Mouse (Mus musculus) T-helper 2 cell (primary cell): ENCODE data around the gene Pyroxd1.

Experiments used
- in situ Hi-C: fragments of 300-600 bp; cut with MboI, MseI; formaldehyde crosslinking; loops from one replicate; pipeline ENCODE4 v1.15.1; 2025; ENCODE audit warnings: high pct_unique_total_duplicates

The Pyroxd1 gene

GRCm38 (mm10) chr6:142369568-142369967, 24.1 kb downstream of the Pyroxd1 start:
- in situ Hi-C loops: no loop called here

- in situ Hi-C loops: loop anchor here (5.0 kb wide), 1 partner anchor 35 kb away; the partner anchor contains the start of gene Spx
Observed at GRCm38 (mm10) chr6:142377081-142377480, 31.6 kb downstream of the Pyroxd1 start.

- in situ Hi-C loops: loop anchor here (5.0 kb wide), 1 partner anchor 34 kb away; the partner anchor contains the start of gene Spx
Observed at GRCm38 (mm10) chr6:142378576-142379330, 33.3 kb downstream of the Pyroxd1 start.

DNA sequence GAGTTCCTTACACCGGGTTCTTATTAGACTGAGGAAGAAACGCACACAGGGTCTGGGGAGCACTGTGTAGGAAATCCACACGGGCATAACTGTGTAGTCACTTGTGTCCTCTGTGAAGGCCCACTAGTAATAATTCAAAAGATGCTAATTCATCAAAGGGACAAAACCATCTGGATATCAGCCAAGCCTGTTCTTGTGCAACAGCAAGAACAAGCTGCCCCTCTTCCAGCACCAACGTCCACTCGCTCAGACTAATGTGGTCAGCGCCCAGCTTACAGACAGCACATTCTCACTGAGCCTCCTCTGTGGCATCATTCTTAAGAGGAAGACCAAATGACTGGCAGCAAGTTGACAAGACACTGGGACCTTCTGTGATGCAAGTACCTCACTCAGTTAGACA, 34.5 kb downstream of the Pyroxd1 start:
- in situ Hi-C loops: loop anchor here (5.0 kb wide), 1 partner anchor 32 kb away; the partner anchor contains the start of gene Spx

- in situ Hi-C loops: no loop called here
Observed at GRCm38 (mm10) chr6:142381615-142382014, 36.2 kb downstream of the Pyroxd1 start.

- in situ Hi-C loops: no loop called here
Observed at GRCm38 (mm10) chr6:142384521-142384920, 39.1 kb downstream of the Pyroxd1 start.

GRCm38 (mm10) chr6:142386285-142387010, 41.0 kb downstream of the Pyroxd1 start:
- in situ Hi-C loops: no loop called here

DNA sequence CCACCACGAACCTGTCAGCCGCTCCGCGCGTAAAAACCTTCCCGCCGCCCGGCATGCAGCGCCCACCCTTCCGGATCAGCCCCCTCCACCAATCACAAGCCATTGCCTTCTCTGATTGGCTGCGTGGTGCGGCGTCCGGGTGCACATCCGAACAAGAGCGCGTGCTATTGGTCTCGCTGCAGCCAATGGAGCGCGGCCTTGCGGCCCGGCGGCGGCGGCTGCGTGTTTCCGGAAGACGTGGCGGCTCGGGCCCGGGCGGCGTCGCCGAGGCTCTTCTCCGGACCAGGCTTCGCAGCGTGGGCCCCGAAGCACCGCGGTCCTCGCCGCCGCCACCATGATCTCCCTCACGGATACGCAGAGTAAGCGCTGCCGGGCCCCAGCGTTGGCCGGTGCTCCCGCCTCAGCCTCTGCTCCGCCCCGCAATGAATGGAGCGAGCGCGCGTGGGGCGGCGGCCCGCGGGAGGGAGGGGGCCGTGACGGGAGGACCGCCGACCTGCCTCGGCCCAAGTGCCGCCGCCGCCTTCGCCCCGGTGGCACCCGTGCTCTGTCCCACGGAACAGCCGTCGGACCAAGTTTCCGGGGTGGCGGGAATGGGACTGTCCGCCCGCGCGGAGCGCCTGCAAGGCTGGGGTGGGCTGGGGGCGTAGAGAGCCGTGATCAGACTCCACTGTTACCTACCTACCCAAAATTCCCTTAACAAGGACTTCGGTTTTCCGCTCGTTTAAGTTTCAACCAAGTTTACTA, 41.7 kb downstream of the Pyroxd1 start, which contains the start of the genes Recql and Golt1b:
Gene Recql, minus strand, starts transcription at position 77 of the 744 bp plus-strand sequence.
Gene Golt1b, plus strand, starts transcription at position 211 of the 744 bp plus-strand sequence.
- in situ Hi-C loops: no loop called here

DNA sequence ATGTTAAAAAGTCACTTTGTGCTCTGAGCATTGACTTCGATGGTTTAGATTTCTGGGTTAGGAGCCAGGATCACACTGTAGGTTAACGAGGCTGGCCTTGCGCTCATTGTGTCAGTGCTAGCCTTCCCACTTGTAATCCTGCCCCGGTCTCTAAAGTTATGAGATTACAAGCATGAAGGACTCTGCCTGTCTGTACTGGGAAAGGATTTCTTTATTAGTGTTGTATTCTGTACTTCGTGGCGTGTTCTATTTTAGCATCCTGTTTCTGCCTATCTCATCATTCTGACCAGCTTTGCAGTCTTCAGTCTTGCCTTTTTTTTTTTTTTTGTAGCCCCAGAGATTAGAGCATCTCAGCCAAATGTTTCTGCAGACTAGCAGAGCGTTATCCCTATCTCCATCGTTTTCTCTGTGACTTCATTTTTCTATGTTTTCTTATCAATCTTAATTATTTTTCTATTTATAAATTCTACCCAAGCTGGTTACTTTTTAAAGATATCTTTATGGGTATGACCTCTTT, 42.4 kb downstream of the Pyroxd1 start:
- in situ Hi-C loops: no loop called here

DNA sequence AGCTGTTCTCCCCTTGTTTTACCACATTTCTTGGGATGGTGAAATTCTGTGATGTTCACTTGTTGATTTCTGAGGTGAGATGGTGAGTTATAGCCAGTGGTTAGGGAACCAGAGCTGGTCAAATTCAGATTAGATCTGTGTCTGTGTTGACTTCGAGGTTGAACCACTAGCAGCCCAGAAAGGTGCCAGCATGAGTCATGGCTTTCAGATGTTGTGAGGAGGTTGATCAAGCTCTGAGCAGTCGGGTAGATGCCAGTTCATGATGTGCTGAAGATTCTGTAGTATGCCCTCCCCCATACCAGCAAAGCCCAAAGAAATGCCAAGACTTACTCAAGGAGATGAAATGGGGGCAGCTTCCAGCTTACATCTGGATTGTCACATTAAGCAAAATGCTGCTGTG, 43.6 kb downstream of the Pyroxd1 start:
- in situ Hi-C loops: no loop called here

- in situ Hi-C loops: no loop called here
Observed at GRCm38 (mm10) chr6:142392312-142392711, 46.9 kb downstream of the Pyroxd1 start.

- in situ Hi-C loops: no loop called here
Observed at GRCm38 (mm10) chr6:142394669-142395068, 49.2 kb downstream of the Pyroxd1 start.

GRCm38 (mm10) chr6:142395756-142396155, 50.3 kb downstream of the Pyroxd1 start:
- in situ Hi-C loops: no loop called here

DNA sequence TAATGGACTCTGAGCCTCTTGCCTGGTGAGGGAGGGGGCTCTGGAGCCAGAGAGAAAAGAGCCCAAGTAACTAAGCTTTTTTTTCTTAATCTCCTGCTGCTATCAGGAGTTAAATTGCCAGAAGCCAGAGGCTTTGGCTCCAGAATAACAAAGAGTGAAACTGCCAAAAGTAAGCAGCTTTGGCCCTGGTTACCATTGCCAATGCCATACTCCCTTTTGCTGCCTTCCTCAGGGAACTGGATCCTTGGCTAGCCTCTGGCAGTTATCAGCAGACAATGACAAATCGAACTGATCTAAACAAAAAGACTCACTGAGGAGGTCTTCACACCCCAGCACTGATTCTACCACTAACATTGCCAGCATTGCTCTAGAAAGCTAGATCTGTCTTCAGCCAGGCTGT, 65.7 kb downstream of the Pyroxd1 start:
- in situ Hi-C loops: loop anchor here (5.0 kb wide), 1 partner anchor 34 kb away; no protein-coding TSS in a partner anchor
